Mouse (Mus musculus) kidney, postnatal 0 days (tissue): ENCODE data around the gene Cpsf2. TPM values are rescaled to one million over a fixed set of nuclear protein-coding genes. Genes with fewer than 3 reads are reported as not detected.

Experiments used
- ATAC-seq: fragments of 200-750 bp; cut with Nextera tagmentation; replicated peaks from 2 replicates; pipeline ENCODE4 v1.8.0; 2017; ENCODE audit warnings: low read depth, moderate number of reproducible peaks, moderate TSS enrichment, moderate library complexity; ENCODE audit not compliant: low FRiP score
- DNase-seq: peaks from one replicate; pipeline ENCODE4 v3.0.0-alpha.2; 2016; ENCODE audit warnings: low spot score
- H3K27ac ChIP-seq: fragments of 300-500 bp; sonication (generic); 2 replicates; pipeline ENCODE4 v1.5.1; 2014; ENCODE audit warnings: mild to moderate bottlenecking
- H3K27me3 ChIP-seq: fragments of 300-500 bp; sonication (generic); 2 replicates; pipeline ENCODE4 v1.6.1; 2014; ENCODE audit warnings: low read length, mixed read lengths; ENCODE audit not compliant: insufficient read depth
- H3K36me3 ChIP-seq: fragments of 300-500 bp; sonication (generic); 2 replicates; pipeline ENCODE4 v1.6.1; 2014; ENCODE audit warnings: low read length, mixed read lengths; ENCODE audit not compliant: insufficient read depth
- H3K4me1 ChIP-seq: fragments of 300-500 bp; sonication (generic); replicated peaks from 2 replicates; pipeline ENCODE4 v1.6.1; 2014; ENCODE audit warnings: antibody characterized with exemption, low read length, mixed read lengths; ENCODE audit not compliant: insufficient read depth
- H3K4me2 ChIP-seq: fragments of 300-500 bp; sonication (generic); 2 replicates; pipeline ENCODE4 v1.6.1; 2014; ENCODE audit warnings: mild to moderate bottlenecking, low read length, moderate library complexity, mixed read lengths
- H3K4me3 ChIP-seq: fragments of 300-500 bp; sonication (generic); replicated peaks from 2 replicates; pipeline ENCODE4 v1.5.1; 2014; ENCODE audit warnings: low read depth, low read length
- H3K9ac ChIP-seq: fragments of 300-500 bp; sonication (generic); 2 replicates; pipeline ENCODE4 v1.6.1; 2014; ENCODE audit warnings: low read depth, low read length
- H3K9me3 ChIP-seq: fragments of 300-500 bp; sonication (generic); replicated peaks from 2 replicates; pipeline ENCODE4 v1.6.1; 2016; ENCODE audit warnings: low read length, inconsistent platforms, mixed read lengths
- CTCF ChIP-seq: IDR thresholded peaks from 2 replicates; pipeline ENCODE4 v1.5.1; 2016; ENCODE audit warnings: antibody characterized with exemption, low read depth, mild to moderate bottlenecking, moderate library complexity
- WGBS: fragments of 180-500 bp; shearing (Covaris S2); extraction: QIAGEN DNeasy Blood & Tissue Kit; methylation state at CpG from one replicate; pipeline ENCODE4 v1.1.7; 2014; 5-methylcytosine and 5-hydroxymethylcytosine counted together
- polyA plus RNA-seq: library from polyadenylated mRNA; unstranded; fragments of >200 nt; fragmentation: Nextera tagmentation; extraction: Ambion mirVana; gene quantifications from 2 replicates; pipeline ENCODE4 v1.2.1, GENCODE M21; 2015

The Cpsf2 gene
- polyA plus RNA-seq, 1 experiment from 2014 or later = 21.7 TPM

GRCm38 (mm10) chr12:101974571-101974970 is 1.2 kb upstream of the Cpsf2 start:
- H3K9ac ChIP-seq = peak overlapping the region; percentile 93
- 13% methylated on average over 1 of the region's 1 CpGs for WGBS
- H3K4me3 ChIP-seq = peak overlapping the region; percentile 94
- DNase-seq (no peak), ATAC-seq (no peak)
- no peaks in the 10 kb centered on the region for H3K9me3 ChIP-seq
- TF ChIP-seq CTCF = no peak
- no peaks in the 10 kb centered on the region for H3K36me3 ChIP-seq
- 0 out of 2 replicates have a peak, but pooled peaks cover 14% of the 10 kb centered on the region for H3K4me1 ChIP-seq
- no peaks in the 10 kb centered on the region for H3K27me3 ChIP-seq
- peak overlapping the region; percentile 93 for H3K27ac ChIP-seq
- H3K4me2 ChIP-seq = peak overlapping the region; percentile 75

GRCm38 (mm10) chr12:101975167-101975600 is 604 bp upstream of the Cpsf2 start:
- Histone ChIP-seq H3K4me3 (peak overlapping the region; percentile 94), H3K4me2 (peak overlapping the region; percentile 75), H3K9ac (peak overlapping the region; percentile 93), H3K27me3 (no peaks in the 10 kb centered on the region), H3K4me1 (0 out of 2 replicates have a peak, but pooled peaks cover 14% of the 10 kb centered on the region), H3K27ac (peak overlapping the region; percentile 93), H3K36me3 (no peaks in the 10 kb centered on the region), H3K9me3 (no peaks in the 10 kb centered on the region)
- DNase-seq (peak; percentile 74), ATAC-seq (no peak)
- WGBS = under 1% methylated on average over 23 of the region's 23 CpGs
- no peak for TF ChIP-seq CTCF

GRCm38 (mm10) chr12:101976651-101977403 is 1.0 kb downstream of the Cpsf2 start:
- Histone ChIP-seq H3K4me1 (0 out of 2 replicates have a peak, but pooled peaks cover 14% of the 10 kb centered on the region), H3K4me2 (peak overlapping the region; percentile 75), H3K9ac (peak overlapping the region; percentile 93), H3K4me3 (peak overlapping the region; percentile 94), H3K27me3 (no peaks in the 10 kb centered on the region), H3K36me3 (no peaks in the 10 kb centered on the region), H3K27ac (peak overlapping the region; percentile 93), H3K9me3 (no peaks in the 10 kb centered on the region)
- TF ChIP-seq CTCF = no peak
- 23% methylated on average over 13 of the region's 13 CpGs for WGBS
- DNase-seq (no peak), ATAC-seq (no peak)

GRCm38 (mm10) chr12:101977404-101977915 is 1.7 kb downstream of the Cpsf2 start:
- H3K4me3 ChIP-seq = no peak overlapping the region
- 92% methylated on average over 10 of the region's 10 CpGs for WGBS

DNA sequence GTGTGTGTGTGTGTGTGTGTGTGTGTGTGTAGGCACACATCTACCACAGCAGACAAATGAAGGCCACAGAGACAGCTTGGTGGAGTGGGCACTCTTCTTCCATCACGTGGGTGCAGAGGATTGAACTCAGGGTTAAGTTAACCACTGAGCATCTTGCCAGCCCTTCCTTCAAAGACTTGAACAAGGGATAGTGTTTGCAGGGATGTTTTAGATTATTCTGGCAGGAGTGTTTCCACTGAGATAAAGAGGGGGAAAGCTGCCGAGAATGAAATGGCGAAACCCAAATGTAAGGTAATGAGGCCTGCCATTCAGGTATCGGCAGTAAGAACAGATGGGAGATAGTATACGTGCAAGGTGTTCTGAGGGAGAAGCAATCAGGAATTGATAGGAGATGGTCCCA is 2.4 kb downstream of the Cpsf2 start:
- Histone ChIP-seq H3K4me1 (0 out of 2 replicates have a peak, but pooled peaks cover 14% of the 10 kb centered on the region), H3K4me2 (no peak overlapping the region), H3K9me3 (no peaks in the 10 kb centered on the region), H3K27me3 (no peaks in the 10 kb centered on the region), H3K36me3 (peaks cover 8% of the 10 kb centered on the region; the same call in 1 of the 2 replicates), H3K4me3 (no peak overlapping the region), H3K9ac (no peak overlapping the region), H3K27ac (no peak overlapping the region)
- TF ChIP-seq CTCF = no peak
- 82% methylated on average over 5 of the region's 5 CpGs for WGBS
- ATAC-seq = no peak
- DNase-seq = no peak

More at GRCm38 (mm10) chr12:101977404-101977915, 1.7 kb downstream of the Cpsf2 start:
- TF ChIP-seq CTCF = no peak
- ATAC-seq (no peak), DNase-seq (no peak)
- Histone ChIP-seq H3K27me3 (no peaks in the 10 kb centered on the region), H3K27ac (no peak overlapping the region), H3K36me3 (peaks cover 1% of the 10 kb centered on the region; the same call in 1 of the 2 replicates), H3K4me2 (peak overlapping the region; percentile 75; the same call in 1 of the 2 replicates), H3K9me3 (no peaks in the 10 kb centered on the region), H3K4me1 (0 out of 2 replicates have a peak, but pooled peaks cover 14% of the 10 kb centered on the region), H3K9ac (no peak overlapping the region)

- no peaks in the 10 kb centered on the region for H3K27me3 ChIP-seq
- H3K27ac ChIP-seq = no peak overlapping the region
- no peak for TF ChIP-seq CTCF
- DNase-seq = no peak
- peaks cover 10% of the 10 kb centered on the region; the same call in 1 of the 2 replicates for H3K36me3 ChIP-seq
- H3K4me3 ChIP-seq = no peak overlapping the region
- no peak for ATAC-seq
- WGBS = 97% methylated on average over 1 of the region's 1 CpGs
- H3K9ac ChIP-seq = no peak overlapping the region
- H3K4me2 ChIP-seq = no peak overlapping the region
- no peaks in the 10 kb centered on the region for H3K9me3 ChIP-seq
- 0 out of 2 replicates have a peak, but pooled peaks cover 14% of the 10 kb centered on the region for H3K4me1 ChIP-seq
Observed at GRCm38 (mm10) chr12:101978588-101978987, 2.8 kb downstream of the Cpsf2 start.
